Mouse (Mus musculus) frontal cortex, postnatal 36 days (tissue): ENCODE results near the gene Pgbd1.
A peak's percentile ranks its signal among the peaks of the same experiment; 100 is the strongest.
"Not testable (repeated sequence)": the region's sequence is repeated elsewhere in the genome, so short reads cannot be mapped to it uniquely, and the experiment has no call there.

Source experiments
- DNase-seq, 2 experiments: peaks; one replicate each; pipeline ENCODE4 v3.0.0; 2022; ENCODE audit warnings: low spot score in 2 of 2

Pgbd1 gene

DNA sequence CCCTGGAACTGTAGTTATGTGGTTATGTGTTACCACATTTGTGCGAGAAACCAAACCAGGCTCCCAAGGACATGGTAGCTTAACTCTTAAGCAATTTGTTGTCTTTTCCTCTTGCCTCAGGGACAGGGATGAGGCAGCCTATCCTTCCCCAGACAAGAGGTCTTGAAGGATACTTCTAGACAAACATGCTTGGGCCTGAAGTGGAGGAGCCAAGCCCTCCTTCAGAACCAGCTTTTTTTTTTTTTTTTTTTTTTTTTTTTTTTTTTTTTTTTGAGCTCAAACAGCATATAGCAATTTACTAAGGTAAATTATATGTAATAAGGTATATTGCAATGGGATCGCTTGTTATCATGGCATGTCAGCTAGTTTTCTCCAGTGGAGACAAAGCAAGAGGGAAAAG is 25.1 kb downstream of the Pgbd1 start:
- no peak for DNase-seq

DNA sequence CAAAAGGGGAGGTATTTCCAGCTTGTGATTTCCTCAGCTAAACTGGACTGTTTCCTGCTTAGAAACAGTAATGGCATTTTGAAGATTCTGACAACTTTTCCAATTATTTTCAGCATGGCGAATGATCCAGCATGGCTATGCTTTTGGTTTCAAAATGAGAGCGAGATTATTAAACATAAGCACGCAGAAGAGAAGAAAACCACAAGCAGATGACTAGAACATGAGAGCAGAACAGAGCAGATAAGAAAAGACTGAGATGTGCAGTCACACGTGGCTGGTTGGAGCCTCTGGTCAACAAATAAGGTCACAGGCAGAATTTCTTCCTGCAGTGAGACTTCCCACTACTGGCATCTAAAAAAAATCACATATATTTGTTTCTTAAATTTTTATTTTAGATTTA is 25.6 kb downstream of the Pgbd1 start:
- no peak for DNase-seq

DNA sequence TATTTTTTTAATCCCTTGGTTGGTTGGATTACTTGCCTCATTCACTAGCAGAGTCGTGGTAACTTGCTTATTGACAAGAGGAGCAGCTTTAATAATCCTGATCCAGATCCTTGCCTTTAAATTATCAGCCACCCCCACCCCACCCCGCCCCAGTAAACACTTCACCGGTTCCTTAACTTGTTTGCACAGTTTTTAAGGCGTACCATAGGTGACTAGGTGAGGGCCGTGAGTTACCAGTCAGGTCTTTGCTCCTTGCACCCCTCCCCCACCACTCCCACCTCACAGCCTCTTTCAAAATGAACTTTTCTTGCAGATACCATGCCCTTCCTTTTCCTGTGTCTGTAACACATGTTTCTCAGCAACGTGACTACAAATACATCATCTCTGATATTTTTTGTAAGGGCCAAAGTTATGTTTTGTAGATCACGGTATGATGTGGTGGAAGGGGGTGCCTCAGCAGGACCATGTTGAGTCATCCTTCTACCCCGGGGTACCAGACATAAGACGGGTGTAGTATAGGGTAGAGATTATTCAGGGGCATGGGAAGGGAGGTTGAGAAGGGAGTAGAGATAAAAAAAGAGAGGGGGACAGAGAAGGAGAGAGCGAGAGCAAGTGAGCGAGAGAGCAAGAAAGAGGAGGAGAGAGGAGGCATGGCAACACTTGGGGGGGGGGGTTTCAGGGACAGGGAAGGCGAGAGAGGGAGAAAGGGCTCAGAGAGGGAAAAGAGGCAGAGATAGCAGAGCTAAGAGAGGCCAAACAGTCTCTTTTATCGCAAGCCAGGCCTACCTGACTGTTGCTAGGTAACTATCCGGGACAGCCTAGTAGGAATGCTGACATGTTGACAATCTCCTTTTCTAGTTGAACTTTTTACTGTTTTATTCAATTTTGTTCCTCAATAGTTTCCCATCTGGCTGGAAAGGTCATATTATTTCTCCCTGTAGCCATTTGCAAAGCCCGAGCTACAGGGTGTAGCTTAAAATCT is 26.3 kb downstream of the Pgbd1 start:
- no peak for DNase-seq

DNA sequence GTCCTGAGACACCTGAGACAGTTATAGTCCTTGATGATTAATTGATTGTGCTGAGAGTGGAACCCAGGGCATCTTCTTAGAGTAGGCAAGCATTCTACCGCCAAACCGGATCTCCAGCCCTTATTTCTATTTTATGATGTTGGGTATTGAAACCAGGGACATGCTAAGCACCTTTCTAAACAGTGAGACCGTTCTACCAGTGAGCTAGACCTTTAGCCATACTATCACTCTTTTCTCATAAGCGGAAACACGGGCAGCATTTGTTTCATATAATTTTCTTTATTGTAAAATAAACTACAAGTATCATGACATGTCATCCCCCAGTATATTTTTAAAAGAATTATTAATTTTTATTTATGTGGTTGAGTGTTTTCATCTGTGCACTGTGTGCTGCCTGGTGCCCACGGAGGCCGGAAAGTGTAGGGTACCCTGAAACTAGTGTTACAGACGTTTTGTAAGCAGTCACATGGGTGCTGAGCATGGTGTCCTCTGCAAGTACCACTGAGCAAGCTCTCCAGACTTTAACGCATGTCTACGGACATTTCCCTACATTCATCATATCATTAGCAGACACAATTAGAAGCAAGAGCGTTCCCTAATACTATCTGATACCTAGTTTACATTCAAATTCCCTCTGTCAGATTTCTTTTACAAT is 31.9 kb downstream of the Pgbd1 start:
- no peak for DNase-seq

DNA sequence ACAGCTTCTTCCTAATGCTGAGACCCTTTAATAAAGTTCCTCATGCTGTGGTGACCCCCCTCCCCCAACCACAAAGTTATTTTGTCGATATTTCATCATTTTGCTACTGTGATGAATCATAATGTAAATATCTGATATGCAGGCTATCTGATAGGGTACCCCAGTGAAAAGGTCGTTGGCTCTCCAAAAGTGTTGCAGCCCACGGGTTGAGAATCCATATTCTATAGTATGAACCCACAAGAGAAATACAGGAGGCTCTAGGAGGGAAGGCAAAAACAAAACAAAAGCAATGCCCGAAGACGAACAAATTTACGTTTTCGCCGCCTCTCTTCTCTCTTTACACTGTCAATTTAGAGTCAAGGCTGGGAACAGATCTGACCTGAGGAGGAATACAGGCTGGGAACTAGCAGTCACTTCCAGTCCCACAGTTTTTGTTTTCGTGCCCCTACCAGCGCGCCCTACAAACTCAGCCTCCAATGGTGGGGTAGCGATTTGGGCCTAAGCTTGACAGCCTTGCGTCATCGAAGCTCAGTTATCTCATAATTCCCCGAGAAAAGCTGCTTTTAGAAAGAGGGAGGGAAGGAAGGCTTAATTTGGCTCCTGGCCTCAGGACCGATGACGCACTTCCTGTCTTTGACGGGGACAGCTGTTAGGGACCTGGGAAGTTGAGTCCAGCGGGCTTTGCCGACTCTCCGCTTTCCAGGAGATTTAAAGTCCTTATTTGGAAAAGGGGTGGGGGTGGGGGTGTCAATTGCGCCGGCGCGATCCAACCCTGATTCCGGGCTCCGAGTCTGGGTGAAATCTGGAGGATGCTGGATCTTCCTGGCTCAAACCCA is 32.7 kb downstream of the Pgbd1 start:
- peak; percentile 88 to 91 for DNase-seq

DNA sequence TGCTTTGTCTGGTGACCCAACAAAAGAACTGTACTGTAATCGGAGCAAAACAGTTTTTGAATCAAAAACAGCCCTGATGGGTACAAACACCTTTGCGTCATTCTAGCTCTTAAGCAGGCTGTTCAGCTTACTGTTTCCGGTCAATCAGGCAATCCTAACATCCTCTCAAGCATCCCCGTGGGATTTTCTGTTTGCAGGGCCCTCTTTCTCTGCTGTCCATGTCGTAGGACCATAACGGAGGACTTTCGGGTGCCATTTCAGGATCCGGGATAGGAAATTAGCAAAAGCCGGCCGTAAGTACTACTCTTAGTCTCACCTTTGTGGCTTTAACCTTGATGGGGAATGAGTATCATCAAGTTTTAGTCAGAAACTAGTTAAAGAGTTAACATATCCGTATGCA is 33.5 kb downstream of the Pgbd1 start:
- no peak for DNase-seq

DNA sequence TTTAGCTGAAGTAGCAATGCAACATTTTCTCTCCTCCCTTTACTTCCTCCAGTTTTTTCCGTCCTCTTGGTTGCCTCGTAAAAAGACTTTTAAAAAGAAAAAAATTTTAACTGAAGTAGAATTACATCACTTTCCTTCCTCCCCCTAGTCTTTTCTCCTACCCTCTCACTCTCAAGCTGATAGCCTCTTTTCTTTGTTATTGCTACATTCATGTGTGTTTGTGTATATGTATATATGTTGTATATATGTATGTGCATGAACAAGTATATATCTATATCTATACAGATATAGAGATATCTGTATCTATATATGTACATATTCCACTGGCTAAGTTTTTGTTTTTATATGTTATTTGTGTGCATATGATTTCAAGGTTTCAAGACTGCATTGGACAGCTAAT is 38.0 kb downstream of the Pgbd1 start:
- DNase-seq = no peak

DNA sequence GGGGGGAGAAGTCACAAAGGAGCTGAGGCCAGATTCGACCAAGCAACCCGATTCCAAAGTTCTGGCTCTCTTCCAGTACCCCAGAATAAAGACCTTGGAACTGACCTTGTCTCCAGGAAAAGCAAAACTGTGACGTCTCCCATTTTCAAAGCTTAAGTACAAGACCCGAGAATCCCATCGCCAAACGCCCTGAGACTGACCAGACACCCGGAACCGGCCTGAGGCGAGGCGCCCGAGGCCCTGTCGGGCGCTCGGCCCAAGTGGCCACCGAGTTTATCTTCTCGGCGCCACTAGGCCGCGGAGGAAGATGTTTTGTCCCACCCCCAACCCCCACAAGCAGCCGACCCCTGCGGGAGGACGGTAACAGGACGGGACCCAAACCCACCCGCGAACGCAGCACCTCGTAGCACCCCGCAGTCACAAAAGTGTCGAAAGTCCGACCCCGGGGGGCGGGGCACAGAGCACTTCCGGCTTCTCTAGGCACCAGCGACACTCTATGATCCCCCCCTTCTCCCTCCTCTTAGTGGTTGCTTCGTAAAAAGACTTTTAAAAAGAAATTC is 38.5 kb downstream of the Pgbd1 start, which contains the start of gene Zkscan3:
Zkscan3 (minus strand) TSS at position 469 of the 560 bp plus-strand sequence.
- peak; percentile 75 to 82 for DNase-seq

DNA sequence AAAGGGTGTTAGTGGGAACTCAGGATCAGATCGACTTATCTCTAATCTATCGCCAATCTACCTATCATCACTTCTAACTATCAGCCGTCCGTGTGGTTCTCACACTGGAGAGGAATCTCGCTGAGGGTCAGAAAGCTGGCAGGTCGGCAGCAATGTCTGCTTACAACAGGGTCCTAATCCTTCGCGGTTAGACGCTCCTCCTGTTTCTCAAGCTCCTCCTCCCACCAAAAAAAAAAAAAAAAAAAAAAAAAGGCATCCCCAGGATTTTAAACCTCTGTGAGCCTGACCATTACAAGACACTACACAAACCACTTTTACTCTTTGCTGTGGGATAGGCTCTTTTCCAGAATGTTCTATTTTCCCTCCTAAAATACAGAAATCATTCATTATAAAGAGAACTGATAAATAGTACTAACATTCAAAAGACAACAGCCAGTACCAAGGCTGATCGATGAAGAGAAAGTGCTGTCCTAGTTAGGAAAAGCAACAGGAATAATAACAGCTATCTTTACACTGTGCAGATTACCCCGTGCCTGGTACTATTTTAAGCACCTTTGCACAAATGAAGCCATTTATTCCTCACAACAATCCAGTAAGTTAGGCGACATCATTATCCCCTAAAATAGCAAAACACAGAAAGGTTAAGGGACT is 39.1 kb downstream of the Pgbd1 start:
- no peak for DNase-seq

DNA sequence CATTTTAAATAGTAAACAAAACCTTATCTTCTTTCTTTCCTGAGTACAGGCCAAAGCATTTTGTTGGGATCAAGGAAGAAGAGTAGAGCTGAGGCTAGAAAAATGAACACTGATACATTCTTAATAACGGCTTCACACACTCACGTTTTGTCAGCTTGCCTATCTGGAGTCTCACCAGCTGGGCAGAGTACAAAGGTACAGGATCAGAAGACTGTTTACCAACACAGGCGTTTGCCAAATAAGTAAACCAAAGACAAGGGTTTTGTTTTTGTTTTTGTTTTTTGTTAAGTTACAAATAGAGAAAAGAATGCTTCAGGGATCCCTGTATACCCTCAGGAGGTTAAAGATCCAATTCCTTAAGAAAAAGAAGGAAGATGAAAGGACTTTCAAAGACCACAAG is 39.7 kb downstream of the Pgbd1 start:
- DNase-seq = no peak

DNA sequence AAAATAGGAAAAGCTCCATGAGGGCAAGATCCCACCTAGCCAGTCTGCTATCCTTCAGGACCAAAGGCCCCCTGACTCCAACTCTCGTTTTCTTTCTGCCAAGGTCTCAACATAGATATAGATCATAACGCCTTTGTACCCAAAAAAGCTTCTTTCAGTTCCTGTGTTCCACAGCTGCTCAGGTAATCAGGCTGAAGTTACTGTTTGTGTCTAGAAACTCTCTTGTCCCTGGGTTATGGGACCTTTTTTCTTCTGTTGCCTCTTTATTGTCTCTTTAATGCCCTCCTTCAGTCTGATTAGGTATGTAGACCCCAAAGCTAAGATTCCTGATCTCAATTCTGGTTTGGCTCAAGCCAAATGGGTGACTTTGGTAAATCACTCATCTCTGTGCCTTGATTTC is 43.4 kb downstream of the Pgbd1 start:
- no peak for DNase-seq

DNA sequence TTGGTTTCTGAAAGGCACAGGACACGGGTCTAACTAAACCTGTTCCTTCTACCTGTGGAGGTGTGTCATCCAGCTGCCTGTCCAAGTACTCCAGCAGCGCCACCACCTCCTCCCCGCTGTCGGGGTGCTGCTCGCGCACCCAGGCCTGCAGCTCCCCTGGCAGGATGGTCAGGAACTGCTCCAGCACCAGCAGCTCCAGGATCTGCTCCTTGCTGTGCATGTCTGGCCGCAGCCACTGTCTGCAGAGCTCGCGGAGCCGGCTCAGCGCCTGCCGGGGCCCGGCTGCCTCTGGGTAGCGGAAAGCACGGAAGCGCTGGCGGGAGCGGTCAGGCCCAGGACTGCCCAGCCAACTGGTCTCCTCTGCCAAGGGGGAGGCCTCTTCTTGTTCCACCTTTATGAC is 44.8 kb downstream of the Pgbd1 start:
- not testable (repeated sequence) for DNase-seq

DNA sequence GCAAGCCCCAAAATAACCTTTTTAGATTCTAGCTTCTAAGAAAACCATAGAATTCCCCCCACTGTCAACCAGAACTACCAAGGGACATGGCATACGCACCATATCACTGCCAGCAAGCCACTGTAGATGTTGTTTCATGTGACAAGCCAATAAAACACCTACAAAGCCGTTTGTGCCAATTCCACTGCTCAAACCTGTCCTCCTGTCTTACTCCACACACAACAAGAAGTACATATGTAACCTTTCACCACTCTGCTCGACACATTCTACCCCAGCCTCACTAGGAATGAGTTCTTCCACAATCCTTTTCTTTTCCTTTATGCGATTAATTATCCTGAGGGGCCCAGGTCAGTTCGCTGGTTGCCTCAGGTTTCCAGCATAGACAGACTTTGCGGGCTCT is 45.2 kb downstream of the Pgbd1 start:
- DNase-seq = no peak

DNA sequence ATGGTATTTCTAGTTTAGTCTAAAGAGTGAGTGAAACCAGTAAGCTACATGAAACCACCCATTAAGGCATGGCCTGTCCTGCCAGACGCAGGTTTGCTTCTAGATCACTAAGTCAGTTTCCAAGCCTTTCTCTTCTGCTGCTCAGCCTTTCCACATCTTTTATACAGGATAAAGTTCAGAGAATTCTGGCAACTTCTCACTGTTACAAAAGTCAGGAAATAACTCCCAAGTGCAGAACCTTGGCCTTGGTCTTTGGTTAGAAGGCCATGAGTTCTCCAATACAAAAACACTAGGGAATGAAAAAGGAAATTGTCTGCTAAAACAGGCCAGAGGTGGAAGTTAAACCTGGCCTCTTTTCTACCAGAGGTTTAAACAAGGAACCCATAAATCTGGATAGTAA is 45.6 kb downstream of the Pgbd1 start:
- no peak for DNase-seq

DNA sequence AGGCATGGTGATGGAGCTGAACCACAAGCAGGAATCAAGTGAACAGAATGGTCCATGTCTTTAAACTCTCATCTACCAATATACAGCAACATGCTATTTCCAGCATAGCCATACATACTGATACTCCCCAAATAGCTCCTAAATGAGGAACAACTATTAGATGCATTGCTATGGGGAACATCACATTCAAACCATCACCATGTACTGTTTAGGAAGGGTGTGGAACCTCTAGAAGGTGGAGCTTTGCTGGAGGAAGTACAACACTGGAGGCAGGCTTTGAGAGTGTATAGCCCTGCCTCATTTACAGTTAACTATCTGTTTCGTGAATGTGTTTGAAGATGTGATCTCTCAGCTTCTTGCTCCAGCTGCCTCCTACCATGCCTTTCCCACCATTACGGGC is 63.1 kb downstream of the Pgbd1 start:
- DNase-seq = no peak

DNA sequence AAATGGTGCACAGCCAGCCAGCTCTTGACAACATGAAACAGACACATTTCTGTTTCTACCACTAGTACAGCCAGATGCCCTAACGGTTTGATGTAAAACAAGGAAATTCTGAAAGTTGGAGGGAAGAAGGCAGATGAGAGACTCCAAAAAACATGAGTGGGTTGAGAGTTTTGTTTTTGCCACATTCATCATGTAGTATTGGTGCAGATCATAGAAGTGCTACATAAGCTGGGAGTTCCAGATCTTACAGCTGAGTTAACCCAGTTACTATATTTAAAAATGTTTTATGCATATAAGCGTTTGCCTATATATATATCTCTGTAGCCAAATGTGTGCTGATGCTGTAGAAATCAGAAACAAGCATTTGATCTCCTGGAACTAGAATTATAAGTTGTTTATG is 68.2 kb downstream of the Pgbd1 start:
- DNase-seq = peak in 1 of 2 experiments; percentile 19
